Mouse (Mus musculus) frontal cortex, postnatal 10 days (tissue): ENCODE measurements around the gene Cdiptos.

ENCODE experiments used
- DNase-seq, 2 experiments: peaks; one replicate each; pipeline ENCODE4 v3.0.0; 2022; ENCODE audit warnings: low spot score in 2 of 2, mixed read lengths in 1 of 2

Gene Cdiptos

GRCm38 (mm10) chr7:127014320-127014719 is 38.4 kb upstream of the Cdiptos start, which contains the start of gene Mvp:
Gene Mvp (minus strand): TSS chr7:127014621.
- peak in 1 of 2 experiments; percentile 34 for DNase-seq

GRCm38 (mm10) chr7:127013385-127013784 is 37.5 kb upstream of the Cdiptos start:
- no peak for DNase-seq

- no peak for DNase-seq
These were observed 36.9 kb upstream of the Cdiptos start for GRCm38 (mm10) chr7:127012845-127013244.

GRCm38 (mm10) chr7:127012374-127012773 is 36.5 kb upstream of the Cdiptos start:
- DNase-seq, result no peak

- no peak for DNase-seq
These were observed 35.8 kb upstream of the Cdiptos start for GRCm38 (mm10) chr7:127011717-127012116.

GRCm38 (mm10) chr7:127011051-127011450 is 35.2 kb upstream of the Cdiptos start:
- no peak for DNase-seq

- no peak for DNase-seq
These were observed 33.6 kb upstream of the Cdiptos start for GRCm38 (mm10) chr7:127009307-127010085.

GRCm38 (mm10) chr7:127008239-127009019 is 32.5 kb upstream of the Cdiptos start:
- DNase-seq, result peak in 1 of 2 experiments; percentile 57

- no peak for DNase-seq
These were observed 31.6 kb upstream of the Cdiptos start for GRCm38 (mm10) chr7:127007313-127008024.

GRCm38 (mm10) chr7:127004122-127004875 is 28.4 kb upstream of the Cdiptos start:
- DNase-seq, result no peak

GRCm38 (mm10) chr7:127003620-127004019 is 27.7 kb upstream of the Cdiptos start:
- DNase-seq, result no peak

- no peak for DNase-seq
These were observed 23.7 kb upstream of the Cdiptos start for GRCm38 (mm10) chr7:126999568-126999967.

- no peak for DNase-seq
These were observed 20.6 kb upstream of the Cdiptos start for GRCm38 (mm10) chr7:126996449-126996848.

- DNase-seq, result no peak
These were observed 12.9 kb upstream of the Cdiptos start for GRCm38 (mm10) chr7:126988816-126989215.

- DNase-seq, result peak in 1 of 2 experiments; percentile 32
These were observed 10.4 kb upstream of the Cdiptos start for GRCm38 (mm10) chr7:126986319-126986718.

- no peak for DNase-seq
These were observed 9.0 kb upstream of the Cdiptos start for GRCm38 (mm10) chr7:126984667-126985444.

GRCm38 (mm10) chr7:126983113-126983512 is 7.2 kb upstream of the Cdiptos start:
- DNase-seq, result no peak

GRCm38 (mm10) chr7:126982054-126982453 is 6.2 kb upstream of the Cdiptos start:
- no peak for DNase-seq

- DNase-seq, result no peak
These were observed 5.7 kb upstream of the Cdiptos start for GRCm38 (mm10) chr7:126981601-126982000.

- DNase-seq, result no peak
These were observed 2.9 kb upstream of the Cdiptos start for GRCm38 (mm10) chr7:126978841-126979240.
